Mouse (Mus musculus): Measurements from ENCODE around the gene Gm26657.

Gm26657 gene

DNA sequence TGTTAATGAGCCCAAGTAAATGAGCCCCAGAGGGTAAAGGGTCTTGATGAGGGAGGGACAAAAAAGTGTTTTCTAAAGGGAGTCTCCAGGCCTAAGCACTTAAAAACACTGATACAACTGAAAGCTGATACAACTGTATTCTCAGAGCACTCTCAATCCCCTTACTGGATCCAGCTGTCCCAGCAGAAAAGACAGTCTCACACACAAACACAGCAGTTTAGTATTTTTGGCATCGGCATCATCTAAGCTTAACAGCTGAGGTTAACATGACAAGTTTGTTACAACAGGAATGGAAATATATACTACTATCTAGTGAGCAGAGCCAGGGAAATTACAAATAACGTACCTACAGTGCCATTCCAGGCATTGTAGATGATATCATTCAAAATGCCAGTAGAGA is 6.5 kb downstream of the Gm26657 start:
- POLR2A ChIA-PET: no interaction called here
- CTCF ChIA-PET: no interaction called here

DNA sequence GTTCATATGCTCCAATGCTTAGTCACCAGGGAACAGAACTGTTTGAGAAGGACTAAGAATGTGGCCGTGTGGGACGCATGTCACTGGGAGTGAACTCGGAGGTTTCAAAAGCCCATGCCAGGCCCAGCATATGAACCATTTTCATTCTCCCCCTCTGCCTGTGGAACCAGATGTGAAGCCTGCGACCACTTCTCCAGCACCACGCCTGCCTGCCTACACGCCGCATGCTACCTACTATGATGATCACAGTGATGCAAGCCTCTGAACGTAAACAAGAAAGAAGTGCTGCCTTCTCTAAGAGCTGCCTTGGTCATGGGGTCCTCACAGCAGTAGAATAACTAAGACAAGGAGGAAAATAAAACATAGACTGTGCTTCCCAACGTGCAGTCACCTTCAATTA is 7.6 kb downstream of the Gm26657 start:
- POLR2A ChIA-PET: interaction anchor here in 1 of 4 experiments (0.8 to 1.8 kb wide), 5 partner anchors 9 to 208 kb away, joined by 3 to 5 read pairs (median 4); no protein-coding TSS in a partner anchor
- CTCF ChIA-PET: no interaction called here

DNA sequence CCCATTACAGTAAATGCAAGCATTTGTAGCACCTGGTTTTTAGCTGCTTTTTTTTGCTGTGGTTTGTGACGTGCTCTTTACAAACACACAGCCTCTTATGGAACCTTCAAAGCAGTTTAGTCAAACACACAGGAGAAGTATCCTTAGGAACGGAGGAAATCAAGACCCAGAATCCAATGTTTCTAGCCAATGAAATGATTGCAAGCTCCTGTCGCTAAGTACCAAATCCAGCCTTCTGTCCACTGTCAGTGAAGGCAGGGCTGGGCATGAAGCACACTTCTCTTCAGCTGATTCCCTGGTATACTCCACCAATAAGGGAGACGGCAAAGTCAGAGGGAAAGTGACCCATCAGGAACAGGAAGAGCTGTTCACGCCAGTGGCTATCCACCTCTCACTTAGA is 16.2 kb downstream of the Gm26657 start:
- CTCF ChIA-PET: interaction anchor here in 3 of 4 experiments (0.6 to 1.1 kb wide), 3 partner anchors 9 to 88 kb away, joined by 3 to 5 read pairs (median 4); no protein-coding TSS in a partner anchor
- POLR2A ChIA-PET: interaction anchor here in 2 of 4 experiments (0.6 to 2.0 kb wide), 11 partner anchors 8 to 1379 kb away, joined by 3 to 8 read pairs (median 4); partner anchors contain the start of genes Elp1 (in 2 of the 2), Fam206a (in 2 of the 2) and Actl7b (in 1 of the 2)

DNA sequence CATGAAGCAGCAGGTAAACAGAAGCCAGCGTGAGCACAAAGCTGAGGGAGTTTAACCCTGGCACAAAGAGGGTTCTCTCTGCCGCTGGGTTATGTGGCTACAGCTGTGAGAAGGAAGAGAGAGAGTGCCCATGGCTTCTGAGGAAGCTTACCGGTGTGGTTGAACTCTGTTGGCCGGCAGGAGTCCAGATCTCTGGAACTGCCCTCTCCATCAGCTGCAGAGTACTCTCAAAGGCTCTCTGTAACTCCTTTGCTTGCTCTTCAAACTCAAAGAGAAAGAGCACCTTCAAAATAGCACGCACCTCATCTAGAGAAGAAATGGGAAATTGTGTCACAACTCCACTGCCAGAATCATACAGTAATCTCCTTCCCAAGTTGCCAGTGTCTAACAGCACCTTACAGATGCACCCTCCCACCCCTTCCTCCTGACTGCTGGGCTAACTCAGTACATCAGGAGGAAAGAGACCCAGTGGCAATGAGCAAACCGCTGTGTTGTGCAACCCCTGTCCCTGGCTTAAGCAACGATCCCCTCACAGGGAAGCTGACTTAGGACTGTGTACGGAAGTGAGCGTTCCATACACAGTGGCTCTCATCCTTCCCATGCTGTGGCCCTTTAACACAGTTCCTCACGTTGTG is 17.2 kb downstream of the Gm26657 start:
- POLR2A ChIA-PET: interaction anchor here in 2 of 4 experiments (0.6 to 2.0 kb wide), 9 partner anchors 8 to 428 kb away, joined by 3 to 8 read pairs (median 5); partner anchors contain the start of genes Actl7b (in 1 of the 2), Elp1 (in 1 of the 2) and Fam206a (in 1 of the 2)
- CTCF ChIA-PET: interaction anchor here in 1 of 4 experiments (0.5 kb wide), 1 partner anchor 72 kb away, joined by 11 read pairs; no protein-coding TSS in a partner anchor

DNA sequence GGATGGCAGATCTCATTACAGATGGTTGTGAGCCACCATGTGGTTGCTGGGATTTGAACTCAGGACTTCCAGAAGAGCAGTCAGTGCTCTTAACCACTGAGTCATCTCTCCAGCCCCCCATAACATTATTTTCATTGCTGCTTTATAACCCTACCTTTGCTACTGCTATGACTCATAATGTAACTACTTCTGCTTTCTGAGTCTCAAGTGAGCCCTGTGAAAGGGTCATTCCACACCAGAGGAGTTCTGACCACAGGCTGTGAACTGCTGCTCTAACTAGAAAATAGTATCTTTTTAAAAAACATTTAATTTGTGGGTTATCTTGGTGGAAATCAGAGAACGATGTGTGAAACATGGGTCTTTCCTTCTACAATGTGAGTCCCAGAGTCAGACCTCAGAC is 17.8 kb downstream of the Gm26657 start:
- POLR2A ChIA-PET: interaction anchor here in 1 of 4 experiments (1.5 to 2.0 kb wide), 2 partner anchors 10 to 45 kb away, joined by 5 read pairs; partner anchors contain the start of genes Elp1 and Fam206a
- CTCF ChIA-PET: no interaction called here

DNA sequence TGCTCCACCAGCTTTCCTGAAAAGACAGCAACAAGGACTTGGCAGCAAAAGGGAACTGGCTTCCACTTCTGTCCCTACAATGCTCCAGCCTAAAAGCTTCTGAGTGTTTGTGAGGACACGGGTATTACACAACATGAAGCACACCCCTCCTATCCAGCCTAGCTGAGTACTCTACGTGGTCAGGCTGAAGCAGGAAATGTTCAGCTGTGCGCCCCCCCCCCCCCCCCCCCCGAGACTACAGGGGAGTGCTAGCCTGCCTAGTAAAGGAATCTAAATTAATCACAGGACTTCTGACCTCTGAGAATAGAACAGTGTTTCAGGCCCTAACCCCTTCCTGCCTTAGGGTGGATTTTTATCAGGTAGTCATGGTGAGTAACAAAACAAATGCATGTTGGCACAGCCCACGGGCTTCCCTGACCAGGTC is 28.0 kb downstream of the Gm26657 start:
- ChIA-PET POLR2A (interaction anchor here in 2 of 4 experiments (0.6 to 1.5 kb wide), 9 partner anchors 11 to 210 kb away, joined by 3 to 6 read pairs (median 4); no protein-coding TSS in a partner anchor), CTCF (no interaction called here)

DNA sequence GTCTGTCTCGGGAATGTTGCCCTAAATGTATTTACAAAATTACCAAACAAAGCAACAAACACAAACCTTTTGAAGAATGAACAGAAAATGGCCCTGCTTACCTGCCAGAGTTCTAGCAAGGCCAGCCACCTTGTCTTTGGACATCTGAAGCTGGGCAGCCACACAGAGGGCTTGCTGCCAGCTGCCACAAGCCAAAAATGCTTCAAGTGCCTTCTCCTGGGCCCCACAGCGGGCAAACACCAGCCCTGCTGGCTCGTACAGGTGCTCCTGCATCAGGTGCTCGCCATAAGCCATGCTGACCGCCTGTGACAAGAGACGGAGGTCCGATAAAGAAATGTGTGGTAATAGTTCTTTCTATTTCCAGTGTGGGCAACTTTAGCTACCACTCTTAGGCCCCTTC is 29.0 kb downstream of the Gm26657 start:
- ChIA-PET POLR2A (interaction anchor here in 1 of 4 experiments (0.6 kb wide), 1 partner anchor 8 kb away, joined by 7 read pairs; no protein-coding TSS in a partner anchor), CTCF (no interaction called here)

DNA sequence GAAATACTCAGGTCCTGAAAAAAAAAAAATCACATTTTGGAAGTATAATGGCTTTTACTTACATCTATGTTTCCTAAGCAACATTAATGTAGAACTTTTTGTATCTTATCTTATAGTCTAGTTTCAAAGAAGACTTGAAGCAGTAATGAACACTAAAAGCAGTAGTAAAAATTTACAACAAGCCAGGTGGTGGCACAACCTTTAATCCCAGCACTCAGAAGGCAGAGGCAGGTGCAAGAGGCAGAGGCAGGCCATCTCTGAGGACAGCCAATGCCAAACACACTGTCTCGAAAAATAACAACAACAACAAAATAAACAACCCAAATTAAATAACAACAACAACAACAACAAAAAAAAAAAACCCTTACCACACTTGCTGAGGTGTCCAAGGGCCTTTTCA is 31.2 kb downstream of the Gm26657 start:
- ChIA-PET CTCF (no interaction called here), POLR2A (interaction anchor here in 1 of 4 experiments (1.0 to 2.1 kb wide), 5 partner anchors 15 to 126 kb away, joined by 3 to 8 read pairs (median 4); partner anchors contain the start of genes Actl7b, Elp1 and Fam206a)
